Mouse (Mus musculus): Measurements from ENCODE around the gene Foxd4. TPM values are rescaled to one million over a fixed set of nuclear protein-coding genes. Genes with fewer than 3 reads are reported as not detected.

Foxd4 gene
- total RNA-seq, 1 experiment, result not detected

DNA sequence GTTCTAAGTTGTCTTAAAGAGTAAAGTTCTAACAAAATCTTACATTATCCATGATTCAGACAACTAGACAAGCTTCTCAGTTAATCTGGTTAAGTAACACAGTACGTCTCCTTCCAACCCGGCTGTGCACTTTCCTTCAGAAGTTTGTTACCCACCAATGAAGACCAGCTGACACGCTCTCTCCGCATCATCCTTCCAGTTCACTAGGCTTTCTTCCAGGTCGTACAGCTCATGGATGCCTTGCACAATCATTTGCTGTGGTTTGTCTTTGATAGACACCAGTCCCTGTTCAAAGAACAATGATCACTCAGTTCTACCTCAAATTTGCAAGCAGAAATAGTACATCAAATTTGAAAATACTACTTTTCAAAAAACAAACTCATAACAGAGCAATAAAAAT lies 19.9 kb upstream of the Foxd4 start:
- TF ChIP-seq ZC3H11A (IDR thresholded peaks at IDR 0.05; ENCODE audit: borderline replicate concordance, low read depth, low read length), result no peak
- no peak for TF ChIP-seq CHD2 (IDR thresholded peaks at IDR 0.05; ENCODE audit: low read depth, low read length)
- Histone ChIP-seq H3K9ac (ENCODE audit: insufficient read depth, low read depth, low read length, poor library complexity, severe bottlenecking) (no peak overlapping the region), H3K36me3 (ENCODE audit: control insufficient read depth, insufficient read depth, low read length, poor library complexity, severe bottlenecking) (peaks cover 4% of the 10 kb centered on the region), H3K9me3 (ENCODE audit: control insufficient read depth, insufficient read depth, low read depth, low read length) (no peaks in the 10 kb centered on the region), H3K27ac (ENCODE audit: insufficient read depth, low read depth, low read length, poor library complexity, severe bottlenecking) (no peak overlapping the region), H3K4me3 (ENCODE audit: insufficient read depth in 1 of 2, low read depth in 1 of 2, low read length in 2 of 2, poor library complexity in 1 of 2, severe bottlenecking in 1 of 2) (no peak overlapping the region), H3K4me1 (ENCODE audit: control insufficient read depth in 2 of 2, insufficient read depth in 2 of 2, low read length in 2 of 2, poor library complexity in 1 of 2) (no peaks in the 10 kb centered on the region)
- no peak for DNase-seq (ENCODE audit: low read depth, low spot score)
- in situ Hi-C loops (cut with MboI; ENCODE audit: low sequenced_read_pairs in 2 of 2, unreplicated experiment in 2 of 2), result no loop called here

DNA sequence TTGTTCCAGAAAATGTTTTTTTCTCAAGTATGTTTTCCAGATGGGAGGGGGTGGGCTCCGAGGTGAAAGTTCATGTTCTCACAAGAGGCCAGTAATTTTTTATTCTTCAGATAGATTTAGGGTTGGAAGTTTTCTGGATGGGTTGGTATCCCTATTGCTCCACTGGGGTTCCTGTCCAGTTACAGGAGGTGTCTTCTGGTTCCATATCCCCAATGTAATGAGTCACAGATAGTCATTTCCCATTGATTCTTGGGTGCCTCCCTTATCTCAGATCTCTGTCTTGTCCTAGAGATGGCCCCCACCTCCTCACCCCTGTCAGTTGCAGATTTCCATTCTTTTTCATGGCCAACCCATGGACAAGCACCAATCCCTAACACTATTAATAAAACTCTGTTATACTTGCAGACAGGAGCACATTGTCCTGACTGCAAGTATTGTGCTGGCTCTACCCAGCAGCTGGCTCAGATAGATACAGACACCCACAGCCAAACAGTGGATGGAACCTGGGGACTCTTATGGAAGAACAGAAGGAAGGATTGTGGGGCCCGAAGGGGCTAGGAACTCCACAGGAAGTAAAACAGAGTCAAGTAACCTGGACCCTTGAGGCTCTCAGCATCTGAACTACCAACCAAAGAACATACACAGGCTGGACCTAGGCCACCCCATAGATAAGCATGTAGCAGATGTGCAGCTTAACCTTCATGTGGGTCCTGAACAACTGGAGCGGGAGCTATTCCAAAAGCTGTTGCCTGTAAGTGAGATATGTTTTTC lies 7.6 kb upstream of the Foxd4 start:
- DNase-seq (ENCODE audit: low read depth, low spot score), result no peak
- H3K27ac ChIP-seq (ENCODE audit: insufficient read depth, low read depth, low read length, poor library complexity, severe bottlenecking), result no peak overlapping the region
- no peaks in the 10 kb centered on the region for H3K36me3 ChIP-seq (ENCODE audit: control insufficient read depth, insufficient read depth, low read length, poor library complexity, severe bottlenecking)
- H3K4me3 ChIP-seq (ENCODE audit: insufficient read depth in 1 of 2, low read depth in 1 of 2, low read length in 2 of 2, poor library complexity in 1 of 2, severe bottlenecking in 1 of 2), result no peak overlapping the region
- in situ Hi-C loops (cut with MboI; ENCODE audit: low sequenced_read_pairs in 2 of 2, unreplicated experiment in 2 of 2), result no loop called here
- TF ChIP-seq MAFK (IDR thresholded peaks at IDR 0.05; ENCODE audit: insufficient read depth, low read depth, low read length) (no peak), HCFC1 (IDR thresholded peaks at IDR 0.05; ENCODE audit: borderline replicate concordance, insufficient read depth, low read length) (no peak), CHD2 (IDR thresholded peaks at IDR 0.05; ENCODE audit: low read depth, low read length) (no peak), ZNF384 (IDR thresholded peaks at IDR 0.05; ENCODE audit: low read depth, low read length) (no peak), ZC3H11A (IDR thresholded peaks at IDR 0.05; ENCODE audit: borderline replicate concordance, low read depth, low read length) (no peak)
- H3K9ac ChIP-seq (ENCODE audit: insufficient read depth, low read depth, low read length, poor library complexity, severe bottlenecking), result no peak overlapping the region
- H3K4me1 ChIP-seq (ENCODE audit: control insufficient read depth in 2 of 2, insufficient read depth in 2 of 2, low read length in 2 of 2, poor library complexity in 1 of 2), result no peaks in the 10 kb centered on the region
- no peaks in the 10 kb centered on the region for H3K9me3 ChIP-seq (ENCODE audit: control insufficient read depth, insufficient read depth, low read depth, low read length)

DNA sequence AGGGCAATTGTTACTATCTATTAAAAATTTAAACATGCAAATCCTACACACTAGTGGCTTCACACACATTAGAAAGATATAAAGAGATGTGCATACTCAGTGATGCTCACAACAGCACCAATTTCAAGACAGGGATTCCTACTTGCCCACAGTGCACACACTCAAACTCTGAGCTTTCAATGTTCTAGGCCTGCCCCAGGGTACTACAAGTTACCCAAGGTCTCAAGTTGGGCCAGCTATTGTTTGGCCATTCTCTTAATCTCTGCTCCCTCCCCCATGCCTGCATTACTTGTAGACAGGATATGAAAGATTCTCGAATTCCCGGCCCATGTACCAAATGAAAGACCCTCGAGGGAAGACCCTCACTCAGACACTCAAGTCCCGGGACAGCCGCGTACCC lies 6.7 kb upstream of the Foxd4 start:
- in situ Hi-C loops (cut with MboI; ENCODE audit: low sequenced_read_pairs in 2 of 2, unreplicated experiment in 2 of 2), result no loop called here
- H3K36me3 ChIP-seq (ENCODE audit: control insufficient read depth, insufficient read depth, low read length, poor library complexity, severe bottlenecking), result no peaks in the 10 kb centered on the region
- H3K27ac ChIP-seq (ENCODE audit: insufficient read depth, low read depth, low read length, poor library complexity, severe bottlenecking), result no peak overlapping the region
- H3K9me3 ChIP-seq (ENCODE audit: control insufficient read depth, insufficient read depth, low read depth, low read length), result no peaks in the 10 kb centered on the region
- DNase-seq (ENCODE audit: low read depth, low spot score), result no peak
- no peak overlapping the region for H3K4me3 ChIP-seq (ENCODE audit: insufficient read depth in 1 of 2, low read depth in 1 of 2, low read length in 2 of 2, poor library complexity in 1 of 2, severe bottlenecking in 1 of 2)
- H3K4me1 ChIP-seq (ENCODE audit: control insufficient read depth in 2 of 2, insufficient read depth in 2 of 2, low read length in 2 of 2, poor library complexity in 1 of 2), result no peaks in the 10 kb centered on the region; a peak in 1 of 4 replicates
- no peak overlapping the region for H3K9ac ChIP-seq (ENCODE audit: insufficient read depth, low read depth, low read length, poor library complexity, severe bottlenecking)
- TF ChIP-seq CHD2 (IDR thresholded peaks at IDR 0.05; ENCODE audit: low read depth, low read length) (no peak), ZC3H11A (IDR thresholded peaks at IDR 0.05; ENCODE audit: borderline replicate concordance, low read depth, low read length) (no peak), MAFK (IDR thresholded peaks at IDR 0.05; ENCODE audit: insufficient read depth, low read depth, low read length) (no peak), ZNF384 (IDR thresholded peaks at IDR 0.05; ENCODE audit: low read depth, low read length) (no peak), HCFC1 (IDR thresholded peaks at IDR 0.05; ENCODE audit: borderline replicate concordance, insufficient read depth, low read length) (no peak)

DNA sequence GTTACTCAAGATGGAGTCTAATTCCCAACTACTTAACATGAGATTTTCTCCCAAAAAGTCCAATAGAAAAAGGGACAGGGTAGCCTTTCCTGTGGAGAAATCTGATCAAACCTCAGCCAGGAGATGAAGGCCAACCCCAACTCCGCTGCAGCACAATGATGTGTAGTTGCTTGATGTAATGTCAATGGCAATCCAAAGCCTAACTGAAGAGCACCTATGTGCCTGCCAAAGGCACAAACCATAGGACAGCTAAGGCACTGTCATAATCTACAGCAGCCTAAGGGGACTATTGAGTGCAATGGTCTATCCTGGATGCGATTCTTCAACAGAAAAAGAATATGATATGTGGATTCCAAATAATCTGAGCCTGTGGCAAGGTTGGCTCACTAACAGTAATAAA lies 1.8 kb upstream of the Foxd4 start:
- Histone ChIP-seq H3K36me3 (ENCODE audit: control insufficient read depth, insufficient read depth, low read length, poor library complexity, severe bottlenecking) (no peaks in the 10 kb centered on the region), H3K9ac (ENCODE audit: insufficient read depth, low read depth, low read length, poor library complexity, severe bottlenecking) (no peak overlapping the region), H3K9me3 (ENCODE audit: control insufficient read depth, insufficient read depth, low read depth, low read length) (no peaks in the 10 kb centered on the region), H3K4me3 (ENCODE audit: insufficient read depth in 1 of 2, low read depth in 1 of 2, low read length in 2 of 2, poor library complexity in 1 of 2, severe bottlenecking in 1 of 2) (no peak overlapping the region), H3K27ac (ENCODE audit: insufficient read depth, low read depth, low read length, poor library complexity, severe bottlenecking) (no peak overlapping the region), H3K4me1 (ENCODE audit: control insufficient read depth in 2 of 2, insufficient read depth in 2 of 2, low read length in 2 of 2, poor library complexity in 1 of 2) (no peaks in the 10 kb centered on the region; a peak in 1 of 4 replicates)
- DNase-seq (ENCODE audit: low read depth, low spot score), result no peak
- in situ Hi-C loops (cut with MboI; ENCODE audit: low sequenced_read_pairs in 2 of 2, unreplicated experiment in 2 of 2), result no loop called here
- TF ChIP-seq MAFK (IDR thresholded peaks at IDR 0.05; ENCODE audit: insufficient read depth, low read depth, low read length), result no peak
- TF ChIP-seq CHD2 (IDR thresholded peaks at IDR 0.05; ENCODE audit: low read depth, low read length), result no peak
- TF ChIP-seq ZNF384 (IDR thresholded peaks at IDR 0.05; ENCODE audit: low read depth, low read length), result no peak
- no peak for TF ChIP-seq HCFC1 (IDR thresholded peaks at IDR 0.05; ENCODE audit: borderline replicate concordance, insufficient read depth, low read length)
- no peak for TF ChIP-seq ZC3H11A (IDR thresholded peaks at IDR 0.05; ENCODE audit: borderline replicate concordance, low read depth, low read length)

Measured in ES-E14 (cell line).